Mouse (Mus musculus): ENCODE data around the gene Camk1d. TPM values are rescaled to one million over a fixed set of nuclear protein-coding genes. Genes with fewer than 3 reads are reported as not detected.

Gene Camk1d
- polyA plus RNA-seq, 1 experiment from 2014 or later: 7.4 TPM

DNA sequence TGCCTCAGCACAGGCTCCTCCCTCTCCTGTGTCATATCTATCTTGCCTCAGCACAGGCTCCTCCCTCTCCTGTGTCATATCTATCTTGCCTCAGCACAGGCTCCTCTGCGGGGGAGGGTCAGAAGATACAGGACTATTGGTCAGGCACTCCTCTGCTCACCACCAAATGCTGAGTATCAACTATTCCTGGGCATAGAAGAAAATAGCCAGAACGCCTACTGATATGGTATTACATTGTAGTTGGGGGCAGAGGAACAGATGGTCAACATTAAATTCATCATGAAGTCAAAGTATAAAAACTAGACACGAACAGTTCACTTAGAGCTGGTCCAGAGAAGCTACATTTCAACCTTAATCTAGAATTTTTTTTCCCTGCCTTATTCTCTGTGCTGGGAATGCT, 395.2 kb downstream of the Camk1d start:
- Histone ChIP-seq H3K9me3 (ENCODE audit: control insufficient read depth, low read length) (no peaks in the 10 kb centered on the region), H3K4me2 (ENCODE audit: low read length) (no peak overlapping the region), H3K27ac (ENCODE audit: low read depth, low read length) (no peak overlapping the region), H3K4me3 (ENCODE audit: low read length) (no peak overlapping the region), H3K27me3 (replicated peaks; ENCODE audit: control insufficient read depth, insufficient read depth, low read length) (no peaks in the 10 kb centered on the region), H3K9ac (ENCODE audit: low read depth, low read length) (no peak overlapping the region), H3K36me3 (ENCODE audit: control insufficient read depth, insufficient read depth, low read length) (no peaks in the 10 kb centered on the region), H3K4me1 (ENCODE audit: control insufficient read depth, insufficient read depth, low read depth, low read length) (peaks cover 2% of the 10 kb centered on the region; the same call in 1 of the 2 replicates)
- WGBS: 92% methylated on average over 3 of the region's 3 CpGs
- no peak for ATAC-seq

DNA sequence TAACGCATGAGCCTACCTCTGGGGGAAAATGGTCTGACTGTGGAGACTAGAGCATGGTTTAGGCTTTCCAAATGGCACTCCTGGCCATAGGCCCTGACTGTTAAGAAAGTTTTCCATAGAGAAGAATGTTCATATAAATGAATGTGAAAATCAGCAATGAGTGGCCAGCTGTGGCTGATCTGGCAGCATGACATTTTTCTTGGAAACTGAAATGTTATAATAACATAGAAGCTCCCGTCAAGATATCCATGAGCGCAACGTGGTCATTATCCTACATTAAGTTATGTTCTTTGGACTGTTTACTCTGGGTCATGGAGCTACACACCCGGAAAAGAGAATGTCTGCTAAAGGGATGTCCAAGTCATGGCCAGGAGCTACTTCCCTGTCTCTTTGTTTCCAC, 397.6 kb downstream of the Camk1d start:
- no peak for ATAC-seq
- no peaks in the 10 kb centered on the region for H3K36me3 ChIP-seq (ENCODE audit: control insufficient read depth, insufficient read depth, low read length)
- 88% methylated on average over 5 of the region's 5 CpGs for WGBS
- H3K27me3 ChIP-seq (replicated peaks; ENCODE audit: control insufficient read depth, insufficient read depth, low read length): no peaks in the 10 kb centered on the region
- H3K4me2 ChIP-seq (ENCODE audit: low read length): no peak overlapping the region
- H3K9ac ChIP-seq (ENCODE audit: low read depth, low read length): no peak overlapping the region
- H3K4me3 ChIP-seq (ENCODE audit: low read length): no peak overlapping the region
- H3K27ac ChIP-seq (ENCODE audit: low read depth, low read length): no peak overlapping the region
- no peaks in the 10 kb centered on the region for H3K9me3 ChIP-seq (ENCODE audit: control insufficient read depth, low read length)
- peaks cover 2% of the 10 kb centered on the region; the same call in 1 of the 2 replicates for H3K4me1 ChIP-seq (ENCODE audit: control insufficient read depth, insufficient read depth, low read depth, low read length)

DNA sequence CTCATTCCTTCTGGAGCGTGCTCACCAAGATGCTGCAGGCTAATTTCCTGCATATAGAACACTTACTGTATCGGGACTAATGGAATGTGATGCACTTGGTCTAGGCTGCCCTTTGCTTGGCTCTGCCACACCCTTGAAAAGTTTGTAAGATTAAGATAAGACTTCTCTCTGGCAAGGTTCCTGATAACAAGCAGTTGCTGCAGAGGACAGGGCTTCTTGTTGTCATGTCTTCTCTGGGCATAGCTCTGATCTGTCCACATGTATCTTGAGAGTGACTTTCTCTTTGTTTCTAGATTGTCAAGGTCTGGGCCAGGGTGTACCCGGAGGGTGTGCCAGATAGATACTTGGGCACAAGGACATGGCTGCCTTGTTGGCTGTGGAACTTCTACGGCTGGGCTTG, 398.1 kb downstream of the Camk1d start:
- no peaks in the 10 kb centered on the region for H3K27me3 ChIP-seq (replicated peaks; ENCODE audit: control insufficient read depth, insufficient read depth, low read length)
- H3K9me3 ChIP-seq (ENCODE audit: control insufficient read depth, low read length): no peaks in the 10 kb centered on the region
- WGBS: 93% methylated on average over 4 of the region's 4 CpGs
- no peaks in the 10 kb centered on the region for H3K36me3 ChIP-seq (ENCODE audit: control insufficient read depth, insufficient read depth, low read length)
- H3K27ac ChIP-seq (ENCODE audit: low read depth, low read length): no peak overlapping the region
- no peak overlapping the region for H3K4me2 ChIP-seq (ENCODE audit: low read length)
- no peak overlapping the region for H3K4me3 ChIP-seq (ENCODE audit: low read length)
- no peak for ATAC-seq
- no peak overlapping the region for H3K9ac ChIP-seq (ENCODE audit: low read depth, low read length)
- H3K4me1 ChIP-seq (ENCODE audit: control insufficient read depth, insufficient read depth, low read depth, low read length): peaks cover 2% of the 10 kb centered on the region; the same call in 1 of the 2 replicates

DNA sequence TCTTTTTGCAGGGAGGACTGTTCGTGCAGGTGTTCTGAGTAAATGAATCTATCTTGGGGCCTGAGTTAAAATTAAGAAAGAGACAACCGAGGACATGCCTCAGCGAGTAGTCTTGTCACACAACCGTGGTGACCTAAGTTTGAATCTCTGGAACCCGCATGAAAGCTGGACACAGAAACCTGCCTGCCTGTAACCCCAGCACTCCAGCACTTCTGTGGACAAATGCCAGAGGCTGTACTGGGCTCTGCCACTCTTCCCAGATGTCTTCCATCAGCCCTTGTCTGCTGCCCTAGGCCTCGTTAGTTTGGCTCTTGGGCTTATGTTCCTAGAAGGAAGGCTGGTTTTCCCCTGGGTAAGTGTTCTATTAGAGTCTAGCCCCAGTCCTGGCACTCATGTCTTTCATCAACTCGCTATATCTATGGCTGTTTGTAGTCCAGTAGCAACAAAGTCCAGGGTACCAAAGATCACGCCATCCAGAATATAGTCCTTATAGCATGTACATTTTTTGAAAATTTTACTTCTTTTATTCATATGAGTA, 399.0 kb downstream of the Camk1d start:
- 55% methylated on average over 8 of the region's 8 CpGs for WGBS
- ATAC-seq: no peak
- no peak overlapping the region for H3K27ac ChIP-seq (ENCODE audit: low read depth, low read length)

DNA sequence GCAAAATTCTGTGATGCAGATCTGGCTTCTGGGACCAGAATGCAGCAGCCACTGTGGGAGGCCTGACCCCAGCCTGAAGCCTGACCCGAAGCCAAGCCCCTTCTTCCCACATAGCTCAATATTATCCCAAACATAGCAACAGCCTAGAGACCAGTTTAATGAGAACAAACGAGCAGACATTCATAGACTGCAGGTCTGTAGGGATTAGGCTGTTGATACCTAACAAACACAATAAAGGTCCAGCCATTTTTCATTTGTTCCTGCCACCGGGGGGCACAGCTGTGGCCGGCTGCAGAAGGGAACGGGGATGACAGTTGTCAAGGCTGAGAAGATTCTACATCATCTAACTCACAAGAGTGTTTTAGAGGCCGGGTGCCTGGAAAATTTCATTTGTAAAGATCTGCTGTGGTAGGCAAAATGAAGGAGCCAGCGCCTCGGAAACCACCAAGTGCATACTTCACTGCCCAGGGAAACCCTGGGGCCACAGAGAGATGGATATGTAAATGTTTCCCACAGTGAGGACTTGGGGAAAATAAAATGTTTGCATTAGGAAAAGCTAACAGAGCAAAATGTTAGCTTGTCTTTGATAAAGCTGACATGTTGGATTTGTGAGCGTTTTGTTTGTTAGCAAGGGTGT, 399.7 kb downstream of the Camk1d start:
- Histone ChIP-seq H3K27me3 (replicated peaks; ENCODE audit: control insufficient read depth, insufficient read depth, low read length) (no peaks in the 10 kb centered on the region), H3K4me3 (ENCODE audit: low read length) (no peak overlapping the region), H3K9me3 (ENCODE audit: control insufficient read depth, low read length) (no peaks in the 10 kb centered on the region), H3K4me2 (ENCODE audit: low read length) (no peak overlapping the region), H3K9ac (ENCODE audit: low read depth, low read length) (no peak overlapping the region), H3K36me3 (ENCODE audit: control insufficient read depth, insufficient read depth, low read length) (no peaks in the 10 kb centered on the region), H3K27ac (ENCODE audit: low read depth, low read length) (peak overlapping the region; percentile 57), H3K4me1 (ENCODE audit: control insufficient read depth, insufficient read depth, low read depth, low read length) (peaks cover 2% of the 10 kb centered on the region; the same call in 1 of the 2 replicates)
- peak; percentile 58 for ATAC-seq
- 11% methylated on average over 9 of the region's 9 CpGs for WGBS

More for the DNA sequence above, 399.0 kb downstream of the Camk1d start:
- no peak overlapping the region for H3K4me2 ChIP-seq (ENCODE audit: low read length)
- no peak overlapping the region for H3K9ac ChIP-seq (ENCODE audit: low read depth, low read length)
- peaks cover 2% of the 10 kb centered on the region; the same call in 1 of the 2 replicates for H3K4me1 ChIP-seq (ENCODE audit: control insufficient read depth, insufficient read depth, low read depth, low read length)
- H3K9me3 ChIP-seq (ENCODE audit: control insufficient read depth, low read length): no peaks in the 10 kb centered on the region
- H3K27me3 ChIP-seq (replicated peaks; ENCODE audit: control insufficient read depth, insufficient read depth, low read length): no peaks in the 10 kb centered on the region
- no peaks in the 10 kb centered on the region for H3K36me3 ChIP-seq (ENCODE audit: control insufficient read depth, insufficient read depth, low read length)
- no peak overlapping the region for H3K4me3 ChIP-seq (ENCODE audit: low read length)

DNA sequence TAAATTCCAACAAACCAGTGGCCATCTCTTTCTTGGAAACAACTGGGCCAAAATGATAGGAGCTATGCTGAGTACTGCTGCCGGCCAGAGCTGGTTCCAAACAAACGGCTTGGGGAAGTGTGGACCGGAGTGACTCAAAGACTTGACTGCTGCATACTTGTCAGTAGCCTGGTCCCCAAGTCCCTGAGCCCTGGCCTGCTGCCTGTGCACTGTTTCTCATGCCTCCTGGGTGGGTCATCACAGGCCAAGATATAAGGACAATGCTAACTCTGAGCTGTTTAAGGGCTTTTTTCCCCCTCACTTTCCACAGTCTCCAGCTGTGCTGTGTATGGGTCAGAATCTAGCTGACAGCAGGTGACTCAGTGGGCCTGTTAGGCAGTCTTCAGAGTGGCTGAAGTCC, 409.2 kb downstream of the Camk1d start:
- H3K36me3 ChIP-seq (ENCODE audit: control insufficient read depth, insufficient read depth, low read length): 0 out of 2 replicates have a peak, but pooled peaks cover 2% of the 10 kb centered on the region
- WGBS: 83% methylated on average over 3 of the region's 3 CpGs
- no peak overlapping the region for H3K4me3 ChIP-seq (ENCODE audit: low read length)
- H3K4me2 ChIP-seq (ENCODE audit: low read length): no peak overlapping the region
- H3K27ac ChIP-seq (ENCODE audit: low read depth, low read length): no peak overlapping the region
- H3K27me3 ChIP-seq (replicated peaks; ENCODE audit: control insufficient read depth, insufficient read depth, low read length): no peaks in the 10 kb centered on the region
- H3K9ac ChIP-seq (ENCODE audit: low read depth, low read length): no peak overlapping the region
- ATAC-seq: no peak
- H3K9me3 ChIP-seq (ENCODE audit: control insufficient read depth, low read length): no peaks in the 10 kb centered on the region
- H3K4me1 ChIP-seq (ENCODE audit: control insufficient read depth, insufficient read depth, low read depth, low read length): no peaks in the 10 kb centered on the region

DNA sequence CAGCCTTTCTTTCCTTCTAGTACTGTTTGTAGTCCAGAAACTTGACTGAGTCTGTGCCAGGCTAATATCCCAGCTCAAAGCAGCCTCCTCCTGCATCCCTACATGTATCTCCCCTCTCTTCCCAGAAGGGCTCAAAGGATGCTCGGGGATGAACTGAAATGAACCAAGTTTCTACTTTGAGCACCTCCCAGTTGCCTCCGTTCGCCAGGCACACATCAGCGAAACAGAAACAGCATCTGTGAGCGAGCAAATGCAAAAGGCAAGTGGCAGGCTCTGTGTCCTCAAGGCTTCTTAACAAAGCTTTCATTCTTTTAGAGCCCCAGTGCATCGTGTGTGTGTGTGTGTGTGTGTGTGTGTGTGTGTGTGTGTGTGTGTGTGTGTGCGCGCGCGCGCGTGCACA, 409.9 kb downstream of the Camk1d start:
- Histone ChIP-seq H3K4me2 (ENCODE audit: low read length) (no peak overlapping the region), H3K27me3 (replicated peaks; ENCODE audit: control insufficient read depth, insufficient read depth, low read length) (no peaks in the 10 kb centered on the region), H3K9me3 (ENCODE audit: control insufficient read depth, low read length) (no peaks in the 10 kb centered on the region), H3K9ac (ENCODE audit: low read depth, low read length) (no peak overlapping the region), H3K27ac (ENCODE audit: low read depth, low read length) (no peak overlapping the region), H3K36me3 (ENCODE audit: control insufficient read depth, insufficient read depth, low read length) (0 out of 2 replicates have a peak, but pooled peaks cover 2% of the 10 kb centered on the region), H3K4me1 (ENCODE audit: control insufficient read depth, insufficient read depth, low read depth, low read length) (no peaks in the 10 kb centered on the region), H3K4me3 (ENCODE audit: low read length) (no peak overlapping the region)
- no peak for ATAC-seq
- WGBS: 86% methylated on average over 12 of the region's 12 CpGs

DNA sequence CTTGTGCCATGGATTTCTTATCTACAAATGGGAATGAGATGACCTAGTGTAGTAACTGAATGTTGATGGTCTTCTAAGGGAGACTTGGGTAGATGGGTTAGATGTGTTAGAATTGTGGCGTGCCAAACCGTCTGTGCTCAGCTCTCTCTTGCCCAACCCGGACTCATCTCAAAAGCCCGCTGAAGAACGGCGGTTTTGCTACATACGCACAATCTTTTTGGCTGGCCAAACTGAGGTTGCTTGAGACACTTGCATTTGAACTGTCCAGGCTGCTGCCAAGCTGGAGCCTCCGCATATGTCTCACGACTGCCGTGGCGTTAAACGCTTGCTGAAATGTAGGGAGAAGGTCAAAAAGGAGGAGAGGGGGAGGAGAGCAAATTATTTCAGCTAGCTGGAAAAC, 413.0 kb downstream of the Camk1d start:
- H3K9ac ChIP-seq (ENCODE audit: low read depth, low read length): no peak overlapping the region
- WGBS: 88% methylated on average over 12 of the region's 12 CpGs

DNA sequence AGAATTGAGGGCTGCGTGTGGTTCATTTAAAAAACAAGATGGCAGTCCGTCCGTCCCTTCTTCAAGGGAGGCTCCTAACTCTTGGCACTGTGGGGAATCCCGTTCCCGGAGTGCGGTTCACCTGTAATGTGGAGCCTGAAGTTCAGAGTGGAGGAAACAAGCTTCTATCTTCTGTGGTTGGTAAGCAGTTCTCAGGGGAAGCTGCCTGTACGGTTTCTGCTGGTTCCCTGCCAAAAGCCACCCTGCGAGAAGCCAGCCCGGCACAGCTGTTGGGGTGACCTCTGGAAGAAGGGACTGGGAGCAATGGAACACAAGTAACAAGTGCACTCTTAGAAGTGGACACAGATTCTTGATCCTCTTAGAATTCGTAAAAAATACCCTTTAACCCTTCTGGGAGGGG, 416.2 kb downstream of the Camk1d start:
- WGBS: 81% methylated on average over 10 of the region's 10 CpGs
- H3K9ac ChIP-seq (ENCODE audit: low read depth, low read length): no peak overlapping the region
- H3K27ac ChIP-seq (ENCODE audit: low read depth, low read length): no peak overlapping the region
- no peak for ATAC-seq
- H3K27me3 ChIP-seq (replicated peaks; ENCODE audit: control insufficient read depth, insufficient read depth, low read length): no peaks in the 10 kb centered on the region
- H3K9me3 ChIP-seq (ENCODE audit: control insufficient read depth, low read length): no peaks in the 10 kb centered on the region
- H3K36me3 ChIP-seq (ENCODE audit: control insufficient read depth, insufficient read depth, low read length): 0 out of 2 replicates have a peak, but pooled peaks cover 2% of the 10 kb centered on the region
- H3K4me3 ChIP-seq (ENCODE audit: low read length): no peak overlapping the region
- H3K4me2 ChIP-seq (ENCODE audit: low read length): no peak overlapping the region
- H3K4me1 ChIP-seq (ENCODE audit: control insufficient read depth, insufficient read depth, low read depth, low read length): no peaks in the 10 kb centered on the region

More for the DNA sequence above, 413.0 kb downstream of the Camk1d start:
- Histone ChIP-seq H3K27me3 (replicated peaks; ENCODE audit: control insufficient read depth, insufficient read depth, low read length) (no peaks in the 10 kb centered on the region), H3K9me3 (ENCODE audit: control insufficient read depth, low read length) (no peaks in the 10 kb centered on the region), H3K4me3 (ENCODE audit: low read length) (no peak overlapping the region), H3K27ac (ENCODE audit: low read depth, low read length) (no peak overlapping the region), H3K4me1 (ENCODE audit: control insufficient read depth, insufficient read depth, low read depth, low read length) (no peaks in the 10 kb centered on the region), H3K4me2 (ENCODE audit: low read length) (no peak overlapping the region), H3K36me3 (ENCODE audit: control insufficient read depth, insufficient read depth, low read length) (0 out of 2 replicates have a peak, but pooled peaks cover 2% of the 10 kb centered on the region)
- ATAC-seq: no peak

Data from hindbrain, embryonic 16.5 days (tissue).